Mouse (Mus musculus) cerebellum, adult 2 months (tissue): ENCODE results near the gene Cd300c. TPM values are rescaled to one million over a fixed set of nuclear protein-coding genes. Genes with fewer than 3 reads are reported as not detected.
"Not testable (repeated sequence)": the region's sequence is repeated elsewhere in the genome, so short reads cannot be mapped to it uniquely, and the experiment has no call there.

ENCODE experiments used
- DNase-seq, 2 experiments: peaks; one replicate each; pipeline ENCODE4 v3.0.0; 2021
- H3K27ac ChIP-seq: fragments of 200-500 bp; 2 replicates; pipeline ENCODE4 v1.5.1; 2012; ENCODE audit warnings: low read length, control low read depth, inconsistent platforms; ENCODE audit not compliant: insufficient read depth
- H3K27me3 ChIP-seq: fragments of 200-500 bp; 2 replicates; pipeline ENCODE4 v1.6.1; 2012; ENCODE audit warnings: inconsistent platforms, mild to moderate bottlenecking, low read length, moderate library complexity; ENCODE audit not compliant: control insufficient read depth, insufficient read depth
- H3K4me1 ChIP-seq: fragments of 200-500 bp; 2 replicates; pipeline ENCODE4 v1.6.1; 2011; ENCODE audit warnings: low read length; ENCODE audit not compliant: control insufficient read depth, insufficient read depth
- H3K4me3 ChIP-seq: fragments of 200-500 bp; replicated peaks from 2 replicates; pipeline ENCODE3; 2011; ENCODE audit warnings: mild to moderate bottlenecking, low read depth, low read length, control low read depth; ENCODE audit not compliant: insufficient read depth
- CTCF ChIP-seq: fragments of 200-500 bp; IDR thresholded peaks from 2 replicates; pipeline ENCODE4 v1.5.1; 2011; ENCODE audit warnings: low read depth, mild to moderate bottlenecking, control low read depth, low read length, moderate library complexity, borderline replicate concordance; ENCODE audit not compliant: insufficient read depth
- POLR2A ChIP-seq: fragments of 200-500 bp; IDR thresholded peaks from 2 replicates; pipeline ENCODE4 v1.6.1; 2011; ENCODE audit warnings: low read length, control low read depth, borderline replicate concordance; ENCODE audit not compliant: insufficient read depth
- WGBS: fragments of 180-500 bp; shearing (Covaris S2); methylation state at CpG from one replicate; pipeline ENCODE4 v1.1.7; 2018; 5-methylcytosine and 5-hydroxymethylcytosine counted together
- polyA plus RNA-seq: library from polyadenylated mRNA; depleted of rRNA; stranded (reverse); fragments of >200 nt; gene quantifications from 2 replicates; pipeline ENCODE4 v1.2.3, GENCODE M21; 2012; rRNA removed

Cd300c gene
- polyA plus RNA-seq, 1 experiment: 0.18 TPM

DNA sequence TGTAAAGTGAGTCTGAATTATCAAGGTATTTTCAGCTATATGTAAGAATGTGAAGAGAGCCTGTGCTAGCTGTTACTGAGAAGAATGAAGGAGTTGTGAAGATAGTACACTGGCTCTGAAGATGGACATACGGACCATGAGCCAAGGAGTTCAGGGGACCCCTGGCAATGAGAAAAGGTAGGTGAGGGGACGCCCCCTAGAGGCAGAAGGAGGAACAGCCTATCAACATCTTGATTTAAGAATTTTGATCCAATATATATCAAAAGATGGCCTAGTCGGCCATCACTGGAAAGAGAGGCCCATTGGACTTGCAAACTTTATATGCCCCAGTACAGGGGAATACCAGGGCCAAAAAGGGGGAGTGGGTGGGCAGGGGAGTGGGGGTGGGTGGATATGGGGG lies 59.4 kb downstream of the Cd300c start:
- not testable (repeated sequence) for H3K27me3 ChIP-seq, H3K4me3 ChIP-seq, DNase-seq, H3K4me1 ChIP-seq, H3K27ac ChIP-seq
- peak; percentile 34; the same call in 1 of the 2 replicates for TF ChIP-seq CTCF
- 36% methylated on average over 3 of the region's 3 CpGs for WGBS

DNA sequence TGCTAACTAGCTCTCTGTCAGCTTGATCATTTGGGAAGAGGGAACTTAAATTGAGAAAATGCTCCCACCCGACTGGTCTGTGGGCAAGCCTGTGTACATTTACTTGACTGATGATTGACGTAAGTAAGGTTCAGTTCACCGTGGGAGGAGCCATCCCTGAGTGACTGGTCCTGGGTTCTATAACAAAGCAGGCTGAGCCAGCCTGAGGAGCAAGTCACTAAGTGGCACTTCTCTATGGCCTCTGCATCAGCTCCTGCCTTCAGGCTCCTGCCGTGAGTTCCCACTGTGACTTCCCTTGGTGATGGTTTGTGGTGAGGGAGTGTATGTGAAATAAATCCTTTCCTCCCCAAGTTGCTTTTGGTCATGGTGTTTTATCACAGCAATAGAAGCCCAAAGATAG lies 60.9 kb downstream of the Cd300c start:
- TF ChIP-seq POLR2A: no peak
- no peak for TF ChIP-seq CTCF
- Histone ChIP-seq H3K4me1 (peaks cover 2% of the 10 kb centered on the region; the same call in 1 of the 2 replicates), H3K4me3 (no peak overlapping the region), H3K27ac (no peak overlapping the region), H3K27me3 (no peaks in the 10 kb centered on the region)
- no peak for DNase-seq
- 68% methylated on average over 4 of the region's 4 CpGs for WGBS

DNA sequence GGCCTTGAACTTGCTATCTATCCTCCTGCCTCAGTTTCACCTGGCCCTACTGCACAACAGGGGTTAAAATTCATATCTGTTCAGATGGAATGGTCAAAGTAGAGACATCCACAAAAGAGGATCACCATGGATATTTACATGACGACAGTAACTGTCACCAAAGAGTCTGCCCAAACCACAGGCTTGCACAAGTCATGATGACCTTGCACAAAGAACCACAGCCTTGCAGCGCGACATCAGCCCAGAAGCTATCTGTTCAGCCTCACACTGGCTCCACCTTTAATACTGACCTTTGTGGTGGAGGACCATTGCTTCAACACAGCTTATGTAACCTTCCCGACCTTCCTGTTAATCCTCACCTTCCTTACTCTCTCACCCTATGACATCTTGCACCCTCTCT lies 61.4 kb downstream of the Cd300c start:
- H3K4me3 ChIP-seq: no peak overlapping the region
- H3K4me1 ChIP-seq: no peaks in the 10 kb centered on the region; the same call in 1 of the 2 replicates
- H3K27me3 ChIP-seq: no peaks in the 10 kb centered on the region
- no peak overlapping the region for H3K27ac ChIP-seq
- WGBS: 87% methylated on average over 4 of the region's 4 CpGs
- no peak for DNase-seq
- no peak for TF ChIP-seq CTCF
- TF ChIP-seq POLR2A: no peak

Other genes with a start within 250 kb of the Cd300c start
- 3.9 and 5.0 TPM in 2 replicates for gene Dnaic2, start 241.7 kb downstream of the Cd300c start, polyA plus RNA-seq
- 4.9 and 5.1 TPM in 2 replicates for gene Kif19a, start 203.8 kb downstream of the Cd300c start, polyA plus RNA-seq
- gene Btbd17, start 173.2 kb downstream of the Cd300c start, polyA plus RNA-seq: 78.3 and 81.3 TPM in 2 replicates
- gene Gpr142, start 170.2 kb downstream of the Cd300c start, polyA plus RNA-seq: 0.29 and 0.64 TPM in 2 replicates
- 62.9 and 71.8 TPM in 2 replicates for gene Gprc5c, start 118.0 kb downstream of the Cd300c start, polyA plus RNA-seq
- gene Cd300a, start 79.1 kb downstream of the Cd300c start, polyA plus RNA-seq: 5.2 and 6.5 TPM in 2 replicates
- gene Cd300lb, start 34.8 kb downstream of the Cd300c start, polyA plus RNA-seq: 0.44 and 0.71 TPM in 2 replicates
- gene Cd300ld, start 20.8 kb upstream of the Cd300c start, polyA plus RNA-seq: 0.11 and 0.13 TPM in 2 replicates
- 2.3 and 3.2 TPM in 2 replicates for gene Cd300c2, start 32.7 kb upstream of the Cd300c start, polyA plus RNA-seq
- gene Cd300ld2, start 47.0 kb upstream of the Cd300c start, polyA plus RNA-seq: not detected in 2 replicates
- gene Cd300ld4, start 57.9 kb upstream of the Cd300c start, polyA plus RNA-seq: 0.49 and 0.59 TPM in 2 replicates
- gene Cd300ld5, start 68.6 kb upstream of the Cd300c start, polyA plus RNA-seq: 0.44 and 0.84 TPM in 2 replicates
- gene Cd300ld3, start 79.3 kb upstream of the Cd300c start, polyA plus RNA-seq: 1.7 TPM in 2 replicates
- gene Cd300e, start 93.0 kb upstream of the Cd300c start, polyA plus RNA-seq: 0.11 and 0.24 TPM in 2 replicates
- gene Rab37, start 122.3 kb upstream of the Cd300c start, polyA plus RNA-seq: 40.2 and 44.4 TPM in 2 replicates
- 0.57 and 0.72 TPM in 2 replicates for gene Cd300lf, start 164.8 kb upstream of the Cd300c start, polyA plus RNA-seq
- gene Slc9a3r1, start 194.2 kb upstream of the Cd300c start, polyA plus RNA-seq: 87.2 and 87.9 TPM in 2 replicates
- gene Tmem104, start 218.3 kb upstream of the Cd300c start, polyA plus RNA-seq: 12.5 and 13.3 TPM in 2 replicates
- 30.8 and 37.5 TPM in 2 replicates for gene Nat9, start 218.7 kb upstream of the Cd300c start, polyA plus RNA-seq